Mouse (Mus musculus) ovary, postnatal 14 days (tissue): ENCODE measurements at regions not wholly inside any gene's neighbourhood (a gene's known extent, or its start where the extent isn't known, plus 50 kb on each side); places are given as distances from the start of the nearest gene placed in this dataset.
A peak's percentile ranks its signal among the peaks of the same experiment; 100 is the strongest.
"Not testable (repeated sequence)": the region's sequence is repeated elsewhere in the genome, so short reads cannot be mapped to it uniquely, and the experiment has no call there.

Source experiments
- DNase-seq: peaks from one replicate; pipeline ENCODE4 v3.0.0; 2022; ENCODE audit warnings: low spot score

GRCm38 (mm10) chr12:47163171-47163570 is 344.4 kb upstream of the Nova1 start:
- no peak for DNase-seq

- DNase-seq: no peak
These were observed 344.0 kb upstream of the Nova1 start for GRCm38 (mm10) chr12:47162624-47163151.

- no peak for DNase-seq
These were observed 341.9 kb upstream of the Nova1 start for GRCm38 (mm10) chr12:47160626-47161025.

- not testable (repeated sequence) for DNase-seq
These were observed 337.2 kb upstream of the Nova1 start for GRCm38 (mm10) chr12:47155916-47156315.

- DNase-seq: no peak
These were observed 321.9 kb upstream of the Nova1 start for GRCm38 (mm10) chr12:47140677-47141076.

- DNase-seq: no peak
These were observed 311.1 kb upstream of the Nova1 start for GRCm38 (mm10) chr12:47129821-47130220.

- DNase-seq: no peak
These were observed 309.9 kb upstream of the Nova1 start for GRCm38 (mm10) chr12:47128596-47128995.

GRCm38 (mm10) chr12:47121426-47121825 is 302.7 kb upstream of the Nova1 start:
- no peak for DNase-seq

GRCm38 (mm10) chr12:47117504-47117903 is 298.8 kb upstream of the Nova1 start:
- peak; percentile 12 for DNase-seq

GRCm38 (mm10) chr12:47089234-47089633 is 270.5 kb upstream of the Nova1 start:
- DNase-seq: no peak

- DNase-seq: no peak
These were observed 256.2 kb upstream of the Nova1 start for GRCm38 (mm10) chr12:47074961-47075360.

GRCm38 (mm10) chr12:47052474-47052873 is 233.7 kb upstream of the Nova1 start:
- DNase-seq: no peak

GRCm38 (mm10) chr12:47020810-47021348 is 202.2 kb upstream of the Nova1 start:
- DNase-seq: no peak

- peak; percentile 2 for DNase-seq
These were observed 173.6 kb upstream of the Nova1 start for GRCm38 (mm10) chr12:46992343-46992742.

GRCm38 (mm10) chr12:46988972-46989371 is 170.2 kb upstream of the Nova1 start:
- DNase-seq: no peak

- DNase-seq: no peak
These were observed 131.6 kb upstream of the Nova1 start for GRCm38 (mm10) chr12:46950223-46950779.

GRCm38 (mm10) chr12:46945707-46946106 is 127.0 kb upstream of the Nova1 start:
- no peak for DNase-seq

- DNase-seq: no peak
These were observed 112.4 kb upstream of the Nova1 start for GRCm38 (mm10) chr12:46931086-46931485.

GRCm38 (mm10) chr12:46917286-46917685 is 98.6 kb upstream of the Nova1 start:
- DNase-seq: no peak

- no peak for DNase-seq
These were observed 59.4 kb upstream of the Nova1 start for GRCm38 (mm10) chr12:46878164-46878563.

GRCm38 (mm10) chr12:46870130-46870529 is 51.4 kb upstream of the Nova1 start:
- DNase-seq: no peak
